Mouse (Mus musculus): Measurements from ENCODE around the gene Pwwp2b.

The Pwwp2b gene

GRCm38 (mm10) chr7:139247881-139248614 is at the start of gene Pwwp2b:
Gene Pwwp2b, plus strand, starts transcription at chr7:139248482.
- no peak for DNase-seq (ENCODE audit: extremely low read depth, low read depth)

GRCm38 (mm10) chr7:139200108-139200507 is 48.2 kb upstream of the Pwwp2b start:
- no peak for DNase-seq (ENCODE audit: extremely low read depth, low read depth)

- DNase-seq (ENCODE audit: extremely low read depth, low read depth), result no peak
Measured at GRCm38 (mm10) chr7:139201209-139201608, 47.1 kb upstream of the Pwwp2b start.

- DNase-seq (ENCODE audit: extremely low read depth, low read depth), result peak; percentile 44
Measured at GRCm38 (mm10) chr7:139208023-139208772, 40.1 kb upstream of the Pwwp2b start.

- no peak for DNase-seq (ENCODE audit: extremely low read depth, low read depth)
Measured at GRCm38 (mm10) chr7:139208773-139209095, 39.5 kb upstream of the Pwwp2b start.

GRCm38 (mm10) chr7:139211761-139212160 is 36.5 kb upstream of the Pwwp2b start:
- DNase-seq (ENCODE audit: extremely low read depth, low read depth), result no peak

GRCm38 (mm10) chr7:139212754-139213745 is 35.2 kb upstream of the Pwwp2b start, which contains the start of the genes Lrrc27 and Stk32c:
Gene Lrrc27, plus strand, starts transcription at chr7:139212988.
Gene Stk32c, minus strand, starts transcription at chr7:139213307.
- DNase-seq (ENCODE audit: extremely low read depth, low read depth), result peak; percentile 95

- DNase-seq (ENCODE audit: extremely low read depth, low read depth), result no peak
Measured at GRCm38 (mm10) chr7:139213751-139214150, 34.5 kb upstream of the Pwwp2b start.

- no peak for DNase-seq (ENCODE audit: extremely low read depth, low read depth)
Measured at GRCm38 (mm10) chr7:139214160-139214559, 34.1 kb upstream of the Pwwp2b start.

GRCm38 (mm10) chr7:139214596-139215340 is 33.5 kb upstream of the Pwwp2b start:
- DNase-seq (ENCODE audit: extremely low read depth, low read depth), result no peak

- no peak for DNase-seq (ENCODE audit: extremely low read depth, low read depth)
Measured at GRCm38 (mm10) chr7:139215516-139215915, 32.8 kb upstream of the Pwwp2b start.

- no peak for DNase-seq (ENCODE audit: extremely low read depth, low read depth)
Measured at GRCm38 (mm10) chr7:139215946-139216345, 32.3 kb upstream of the Pwwp2b start.

- no peak for DNase-seq (ENCODE audit: extremely low read depth, low read depth)
Measured at GRCm38 (mm10) chr7:139216464-139216863, 31.8 kb upstream of the Pwwp2b start.

- DNase-seq (ENCODE audit: extremely low read depth, low read depth), result no peak
Measured at GRCm38 (mm10) chr7:139217046-139217445, 31.2 kb upstream of the Pwwp2b start.

- DNase-seq (ENCODE audit: extremely low read depth, low read depth), result no peak
Measured at GRCm38 (mm10) chr7:139218641-139219415, 29.5 kb upstream of the Pwwp2b start.

- no peak for DNase-seq (ENCODE audit: extremely low read depth, low read depth)
Measured at GRCm38 (mm10) chr7:139219486-139219885, 28.8 kb upstream of the Pwwp2b start.

GRCm38 (mm10) chr7:139220303-139220702 is 28.0 kb upstream of the Pwwp2b start:
- DNase-seq (ENCODE audit: extremely low read depth, low read depth), result no peak

GRCm38 (mm10) chr7:139221072-139221471 is 27.2 kb upstream of the Pwwp2b start:
- no peak for DNase-seq (ENCODE audit: extremely low read depth, low read depth)

GRCm38 (mm10) chr7:139221856-139222255 is 26.4 kb upstream of the Pwwp2b start:
- no peak for DNase-seq (ENCODE audit: extremely low read depth, low read depth)

GRCm38 (mm10) chr7:139222341-139222740 is 25.9 kb upstream of the Pwwp2b start:
- DNase-seq (ENCODE audit: extremely low read depth, low read depth), result no peak
